Mouse (Mus musculus) limb, embryonic 14.5 days (tissue): ENCODE data around the gene Serpine2. TPM values are rescaled to one million over a fixed set of nuclear protein-coding genes. Genes with fewer than 3 reads are reported as not detected.

Source experiments
- ATAC-seq: fragments of 200-750 bp; cut with Nextera tagmentation; 2 replicates; pipeline ENCODE4 v1.8.0; 2017; ENCODE audit warnings: low read depth, moderate number of reproducible peaks, moderate TSS enrichment; ENCODE audit not compliant: low FRiP score
- DNase-seq: peaks from one replicate; pipeline ENCODE4 v3.0.0-alpha.2; 2015; ENCODE audit warnings: low spot score
- H3K27ac ChIP-seq: fragments of 300-500 bp; sonication (generic); replicated peaks from 2 replicates; pipeline ENCODE4 v1.5.1; 2014; ENCODE audit warnings: low read depth, mild to moderate bottlenecking, low read length, moderate library complexity, mixed read lengths
- H3K27me3 ChIP-seq: fragments of 300-500 bp; sonication (generic); 2 replicates; pipeline ENCODE4 v1.6.1; 2014; ENCODE audit warnings: low read length, mixed read lengths; ENCODE audit not compliant: control insufficient read depth, insufficient read depth
- H3K36me3 ChIP-seq: fragments of 300-500 bp; sonication (generic); 2 replicates; pipeline ENCODE4 v1.6.1; 2014; ENCODE audit warnings: mild to moderate bottlenecking, low read length, moderate library complexity, mixed read lengths; ENCODE audit not compliant: control insufficient read depth, insufficient read depth
- H3K4me1 ChIP-seq: fragments of 300-500 bp; sonication (generic); 2 replicates; pipeline ENCODE4 v1.6.1; 2014; ENCODE audit warnings: antibody characterized with exemption, low read length, mixed read lengths; ENCODE audit not compliant: control insufficient read depth, insufficient read depth
- H3K4me2 ChIP-seq: fragments of 300-500 bp; sonication (generic); replicated peaks from 2 replicates; pipeline ENCODE4 v1.6.1; 2014; ENCODE audit warnings: low read depth, mild to moderate bottlenecking, low read length, moderate library complexity; ENCODE audit not compliant: severe bottlenecking
- H3K4me3 ChIP-seq: fragments of 300-500 bp; sonication (generic); replicated peaks from 2 replicates; pipeline ENCODE4 v1.5.1; 2014; ENCODE audit warnings: low read length
- H3K9ac ChIP-seq: fragments of 300-500 bp; sonication (generic); 2 replicates; pipeline ENCODE4 v1.6.1; 2014; ENCODE audit warnings: mild to moderate bottlenecking, low read depth, low read length, moderate library complexity; ENCODE audit not compliant: severe bottlenecking
- H3K9me3 ChIP-seq: fragments of 300-500 bp; sonication (generic); 2 replicates; pipeline ENCODE4 v1.6.1; 2016; ENCODE audit warnings: low read length; ENCODE audit not compliant: control insufficient read depth
- POLR2A ChIP-seq: fragments of 200-500 bp; IDR thresholded peaks from 2 replicates; pipeline ENCODE4 v1.8.0; 2012; ENCODE audit warnings: inconsistent platforms, mild to moderate bottlenecking, moderate library complexity, borderline replicate concordance; ENCODE audit not compliant: insufficient read depth, insufficient read length; ENCODE audit errors: extremely low read depth
- WGBS: fragments of 180-500 bp; shearing (Covaris S2); extraction: QIAGEN DNeasy Blood & Tissue Kit; methylation state at CpG from one replicate; pipeline ENCODE4 v1.1.7; 2014; 5-methylcytosine and 5-hydroxymethylcytosine counted together
- polyA plus RNA-seq, 2 experiments: library from polyadenylated mRNA; depleted of rRNA in 1 of 2; stranded (reverse) in 1 of 2; unstranded in 1 of 2; fragments of >200 nt; fragmentation: Nextera tagmentation in 1 of 2; extraction: Ambion mirVana in 1 of 2; gene quantifications; 2 replicates each; pipeline versions ENCODE4 v1.2.1 to v1.2.3; 2012 to 2014

The Serpine2 gene
- polyA plus RNA-seq, 2 experiments: 107 to 159 TPM

DNA sequence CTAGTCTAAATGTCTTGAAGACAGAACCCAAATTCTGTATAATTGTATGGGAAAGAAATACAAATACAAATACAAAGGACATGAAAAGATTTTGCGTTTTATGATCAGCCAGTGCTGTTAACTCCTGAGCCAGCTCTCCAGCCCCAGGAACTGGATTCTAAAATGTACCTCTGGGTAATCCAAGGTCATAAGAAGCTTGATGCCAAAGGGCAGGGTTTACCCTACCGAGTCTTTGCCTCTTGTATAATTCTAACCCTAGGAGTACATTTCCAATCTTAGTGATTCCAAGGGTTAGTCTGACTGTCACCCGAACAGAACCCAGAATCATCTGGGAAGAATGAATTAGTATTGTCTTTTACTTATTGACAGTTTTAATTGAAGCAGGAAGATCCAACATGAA, 45.5 kb downstream of the Serpine2 start:
- H3K27ac ChIP-seq: no peak overlapping the region
- WGBS: 85% methylated on average over 3 of the region's 3 CpGs
- no peak overlapping the region for H3K4me2 ChIP-seq
- H3K9ac ChIP-seq: no peak overlapping the region
- DNase-seq (no peak), ATAC-seq (no peak)
- no peak overlapping the region for H3K4me3 ChIP-seq
- no peaks in the 10 kb centered on the region for H3K9me3 ChIP-seq
- H3K4me1 ChIP-seq: no peaks in the 10 kb centered on the region
- peaks cover 17% of the 10 kb centered on the region for H3K36me3 ChIP-seq
- H3K27me3 ChIP-seq: no peaks in the 10 kb centered on the region
- no peak for TF ChIP-seq POLR2A

DNA sequence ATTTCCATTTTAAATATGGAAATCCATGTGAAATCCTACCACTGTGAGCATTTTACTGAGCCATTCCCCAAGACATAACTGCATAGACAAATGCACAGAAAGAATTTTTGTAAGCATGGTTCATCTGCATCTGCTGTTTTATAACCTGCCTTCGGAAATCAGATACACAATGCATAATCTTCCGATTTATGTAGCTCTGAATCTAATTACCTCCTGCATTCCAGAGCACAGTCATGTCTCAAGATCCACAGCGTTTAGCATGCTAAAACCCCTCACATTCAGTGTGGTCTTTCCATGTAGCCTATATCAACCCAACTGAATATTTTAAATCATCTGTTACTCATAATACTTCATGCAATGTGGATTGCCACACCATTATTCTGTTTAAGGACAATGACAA, 51.5 kb downstream of the Serpine2 start:
- no peaks in the 10 kb centered on the region for H3K9me3 ChIP-seq
- H3K4me1 ChIP-seq: no peaks in the 10 kb centered on the region
- H3K4me2 ChIP-seq: no peak overlapping the region
- 61% methylated on average over 3 of the region's 3 CpGs for WGBS
- H3K36me3 ChIP-seq: peaks cover 4% of the 10 kb centered on the region; the same call in 1 of the 2 replicates
- no peak overlapping the region for H3K9ac ChIP-seq
- no peak overlapping the region for H3K27ac ChIP-seq
- ATAC-seq: no peak
- H3K4me3 ChIP-seq: no peak overlapping the region
- no peak for TF ChIP-seq POLR2A
- DNase-seq: no peak
- H3K27me3 ChIP-seq: no peaks in the 10 kb centered on the region

DNA sequence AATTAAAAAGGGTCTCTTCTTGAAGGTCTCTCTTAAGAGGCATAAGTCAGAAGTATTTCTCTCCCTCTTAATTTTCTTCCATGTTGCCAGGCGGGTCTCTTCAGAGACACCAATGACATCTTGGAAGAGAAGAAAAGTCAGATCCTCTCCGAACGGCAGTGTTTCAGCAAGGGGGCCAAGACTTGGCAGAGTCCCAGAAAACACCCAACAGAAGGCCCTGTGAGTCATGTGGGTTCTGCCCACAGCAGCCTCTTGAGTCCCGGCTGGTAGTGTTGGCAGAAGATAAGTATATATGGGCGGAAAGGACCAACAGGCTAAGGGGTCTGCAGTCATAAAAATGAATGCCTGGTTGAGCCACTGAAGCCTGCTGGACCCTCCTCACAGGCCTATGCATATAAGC, 54.1 kb downstream of the Serpine2 start:
- no peak for DNase-seq

DNA sequence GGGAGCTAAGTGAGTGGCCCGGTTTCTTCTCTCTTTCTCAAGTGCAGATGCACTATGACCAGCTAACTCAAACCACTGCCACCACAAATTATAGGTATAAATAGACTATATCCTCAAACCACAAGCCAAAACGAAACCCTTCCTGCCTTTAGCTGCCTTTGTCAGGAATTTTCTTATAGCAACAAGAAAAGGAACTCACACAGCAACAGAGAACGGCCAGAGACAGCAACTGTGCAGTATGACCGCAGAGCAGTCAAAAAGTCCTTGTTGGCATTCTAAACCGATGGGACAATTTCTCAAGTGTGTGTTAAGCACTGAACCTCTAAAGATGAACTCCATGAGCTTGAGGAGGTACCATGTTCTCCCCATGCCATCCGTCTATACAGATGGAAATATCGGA, 57.4 kb downstream of the Serpine2 start:
- 85% methylated on average over 7 of the region's 7 CpGs for WGBS
- Histone ChIP-seq H3K36me3 (peaks cover 19% of the 10 kb centered on the region; the same call in 1 of the 2 replicates), H3K4me2 (no peak overlapping the region), H3K9me3 (no peaks in the 10 kb centered on the region), H3K9ac (no peak overlapping the region), H3K27ac (no peak overlapping the region), H3K27me3 (no peaks in the 10 kb centered on the region), H3K4me1 (no peaks in the 10 kb centered on the region), H3K4me3 (no peak overlapping the region)
- DNase-seq (no peak), ATAC-seq (no peak)
- TF ChIP-seq POLR2A: no peak

More for the DNA sequence above, 54.1 kb downstream of the Serpine2 start:
- Histone ChIP-seq H3K36me3 (peaks cover 12% of the 10 kb centered on the region; the same call in 1 of the 2 replicates), H3K4me3 (no peak overlapping the region), H3K9me3 (no peaks in the 10 kb centered on the region), H3K4me1 (no peaks in the 10 kb centered on the region), H3K27me3 (no peaks in the 10 kb centered on the region), H3K27ac (no peak overlapping the region), H3K4me2 (no peak overlapping the region), H3K9ac (no peak overlapping the region)
- 74% methylated on average over 5 of the region's 5 CpGs for WGBS
- no peak for ATAC-seq
- no peak for TF ChIP-seq POLR2A

DNA sequence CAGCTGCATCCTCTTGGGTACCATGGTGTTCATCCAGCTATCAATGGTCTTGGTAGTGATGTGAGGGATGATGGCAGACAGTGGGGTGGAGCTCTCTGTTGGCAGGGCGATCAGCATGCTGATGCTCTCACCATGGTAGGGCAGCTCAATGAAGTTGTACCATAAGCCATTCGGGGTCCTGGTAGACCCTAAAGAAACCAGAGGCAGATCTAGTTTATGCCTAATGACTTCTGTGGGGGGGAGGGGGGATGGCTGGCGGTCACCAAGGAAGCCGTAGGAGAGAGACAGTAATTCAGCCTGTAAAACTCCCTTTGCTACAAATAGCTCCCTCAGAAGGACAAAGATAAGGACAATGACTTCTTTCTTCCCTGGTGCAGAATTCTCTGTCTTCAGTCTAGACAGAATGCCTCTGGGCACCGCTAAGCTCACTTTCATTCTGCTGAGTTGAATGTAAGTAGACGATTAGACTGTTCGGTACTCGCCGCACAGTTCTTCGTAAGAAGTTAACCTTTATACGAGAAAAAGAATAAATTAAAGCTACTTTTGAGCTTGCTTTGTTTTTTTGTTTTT, 58.0 kb downstream of the Serpine2 start:
- Histone ChIP-seq H3K27me3 (no peaks in the 10 kb centered on the region), H3K36me3 (peaks cover 19% of the 10 kb centered on the region; the same call in 1 of the 2 replicates), H3K9me3 (no peaks in the 10 kb centered on the region), H3K4me3 (no peak overlapping the region), H3K4me1 (no peaks in the 10 kb centered on the region), H3K9ac (no peak overlapping the region), H3K27ac (no peak overlapping the region), H3K4me2 (no peak overlapping the region)
- ATAC-seq (no peak), DNase-seq (no peak)
- no peak for TF ChIP-seq POLR2A
- WGBS: 86% methylated on average over 11 of the region's 11 CpGs
